Comparison of ENCODE assay signal across 18 mouse cellular contexts in the genomic region with DNA sequence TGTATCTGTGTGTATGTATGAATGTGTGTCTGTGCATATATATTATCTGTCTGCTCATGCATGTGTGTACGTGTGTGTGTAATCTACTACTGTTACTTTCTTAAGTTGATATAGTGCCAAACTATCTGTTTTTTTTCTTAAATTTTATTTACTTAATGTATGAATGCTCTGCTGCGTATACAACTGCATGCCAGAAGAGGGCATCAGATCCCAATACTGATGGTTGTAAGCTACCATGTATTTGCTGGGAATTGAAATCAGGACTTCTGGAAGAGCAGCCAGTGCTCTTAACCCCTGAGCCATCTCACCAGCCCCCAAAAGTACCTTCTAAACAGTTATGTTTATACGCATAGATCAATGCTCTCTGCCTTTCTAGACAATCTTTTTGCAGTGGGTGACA.
A peak's percentile ranks its signal among the peaks of the same experiment; 100 is the strongest.
DNase-seq lines count a peak whose midpoint lies in the region; ATAC-seq and TF ChIP-seq lines count a peak whose summit lies in the region.
"Had no signal": no experiment of that assay in that cellular context is flagged by ENCODE, and none has a peak within 500 bp of the region (broad histone marks: within the 10 kb centered on the region; RNA-seq: fewer than 3 reads in every experiment).

No protein-coding gene starts in this region.

- TF ChIP-seq CTCF in intestine, postnatal 0 days (IDR thresholded peaks at IDR 0.05; ENCODE audit: low read depth), result peak; percentile 52
- TF ChIP-seq CTCF in midbrain, postnatal 0 days (IDR thresholded peaks at IDR 0.05), result peak; percentile 36
- peak in 2 of 3 experiments; percentile 16 to 40; a peak in 2 of 6 replicates for TF ChIP-seq CTCF in MEL (IDR thresholded peaks at IDR 0.05 in 2 of 3, conservative IDR thresholded peaks at IDR 0.05 in 1 of 3; ENCODE audit: control insufficient read depth in 1 of 3, insufficient read depth in 1 of 3, low read depth in 2 of 3, low read length in 3 of 3, poor library complexity in 1 of 3, severe bottlenecking in 1 of 3)
- peak; percentile 56 for TF ChIP-seq CTCF in stomach, postnatal 0 days (IDR thresholded peaks at IDR 0.05; ENCODE audit: low read depth)

- H3K4me2 ChIP-seq in intestine, postnatal 0 days (replicated peaks; ENCODE audit: low read depth), result no peak overlapping the region
- no peak overlapping the region for H3K4me2 ChIP-seq in intestine, embryonic 16.5 days (ENCODE audit: low read depth, low read length)
- H3K4me2 ChIP-seq in midbrain, postnatal 0 days (ENCODE audit: low read depth, low read length, poor library complexity, severe bottlenecking), result no peak overlapping the region
- H3K4me2 ChIP-seq in midbrain, embryonic 13.5 days (replicated peaks), result no peak overlapping the region
- no peak overlapping the region for H3K4me2 ChIP-seq in stomach, postnatal 0 days (replicated peaks; ENCODE audit: low read depth)
- H3K4me2 ChIP-seq: heart, embryonic 13.5 days; liver, embryonic 15.5 days; midbrain, embryonic 12.5 days had no signal

- ATAC-seq in intestine, postnatal 0 days, result no peak
- no peak for ATAC-seq in intestine, embryonic 16.5 days
- ATAC-seq in midbrain, postnatal 0 days (ENCODE audit: low FRiP score), result no peak
- no peak for ATAC-seq in midbrain, embryonic 13.5 days
- ATAC-seq in stomach, postnatal 0 days (ENCODE audit: low FRiP score, low TSS enrichment), result no peak
- ATAC-seq: forebrain, embryonic 14.5 days had no signal

- no peak overlapping the region for H3K27ac ChIP-seq in intestine, postnatal 0 days (ENCODE audit: low read depth, low read length)
- H3K27ac ChIP-seq in intestine, embryonic 16.5 days (ENCODE audit: low read length), result no peak overlapping the region
- H3K27ac ChIP-seq in midbrain, postnatal 0 days (ENCODE audit: low read depth, low read length), result no peak overlapping the region
- H3K27ac ChIP-seq in midbrain, embryonic 13.5 days, result no peak overlapping the region
- no peak overlapping the region for H3K27ac ChIP-seq in MEL (ENCODE audit: control insufficient read depth, low read depth, low read length)
- no peak overlapping the region for H3K27ac ChIP-seq in stomach, postnatal 0 days (replicated peaks)
- H3K27ac ChIP-seq: heart, embryonic 13.5 days; liver, embryonic 15.5 days; midbrain, embryonic 12.5 days had no signal

- H3K9ac ChIP-seq in intestine, postnatal 0 days (ENCODE audit: low read depth, low read length), result no peak overlapping the region
- no peak overlapping the region for H3K9ac ChIP-seq in intestine, embryonic 16.5 days (ENCODE audit: low read depth, low read length)
- H3K9ac ChIP-seq in midbrain, postnatal 0 days (replicated peaks; ENCODE audit: low read length, poor library complexity, severe bottlenecking), result no peak overlapping the region
- no peak overlapping the region for H3K9ac ChIP-seq in midbrain, embryonic 13.5 days (replicated peaks)
- H3K9ac ChIP-seq in MEL (ENCODE audit: control insufficient read depth, low read depth, low read length, poor library complexity, severe bottlenecking), result no peak overlapping the region
- H3K9ac ChIP-seq in stomach, postnatal 0 days (ENCODE audit: low read length), result no peak overlapping the region
- H3K9ac ChIP-seq: heart, embryonic 13.5 days; liver, embryonic 15.5 days; midbrain, embryonic 12.5 days had no signal

- TF ChIP-seq EP300 in MEL (IDR thresholded peaks at IDR 0.05; ENCODE audit: low read depth in 1 of 2, low read length in 2 of 2), result no peak
- TF ChIP-seq EP300 in stomach, postnatal 0 days (optimal IDR thresholded peaks at IDR 0.05), result no peak

- no peak for DNase-seq in midbrain, postnatal 0 days (ENCODE audit: low spot score)
- peak; percentile 33 for DNase-seq in MEL (ENCODE audit: low read depth, low spot score)
- DNase-seq in stomach, postnatal 0 days (ENCODE audit: low spot score), result no peak
- no peak for DNase-seq in right cerebral cortex, postnatal 36 days (ENCODE audit: low spot score in 2 of 2)
- DNase-seq: adrenal gland, adult 2 months; cerebellum, postnatal 10 days; heart, postnatal 4 days; kidney, adult 8-10 months; lung, postnatal 4 days; thymus, postnatal 25 days had no signal

- TF ChIP-seq POLR2A in MEL (IDR thresholded peaks at IDR 0.05; ENCODE audit: control insufficient read depth in 1 of 2, insufficient read depth in 1 of 2, low read depth in 1 of 2, low read length in 2 of 2, poor library complexity in 1 of 2), result no peak

- H3K79me2 ChIP-seq in MEL (ENCODE audit: control insufficient read depth, insufficient read depth, low read length, poor library complexity), result no peaks in the 10 kb centered on the region

- H3K36me3 ChIP-seq in intestine, postnatal 0 days (ENCODE audit: control insufficient read depth, insufficient read depth), result peaks cover 18% of the 10 kb centered on the region; the same call in 1 of the 2 replicates
- H3K36me3 ChIP-seq in intestine, embryonic 16.5 days (ENCODE audit: control insufficient read depth, insufficient read depth, low read length), result peaks cover 3% of the 10 kb centered on the region; the same call in 1 of the 2 replicates
- peaks cover 19% of the 10 kb centered on the region for H3K36me3 ChIP-seq in midbrain, postnatal 0 days (ENCODE audit: insufficient read depth, low read length)
- H3K36me3 ChIP-seq in midbrain, embryonic 13.5 days, result peaks cover 29% of the 10 kb centered on the region
- peaks cover 3% of the 10 kb centered on the region in 2 experiments for H3K36me3 ChIP-seq in MEL (ENCODE audit: control insufficient read depth in 1 of 2, insufficient read depth in 2 of 2, low read length in 2 of 2)
- H3K36me3 ChIP-seq in stomach, postnatal 0 days (ENCODE audit: control insufficient read depth, insufficient read depth, low read length), result no peaks in the 10 kb centered on the region

- no peaks in the 10 kb centered on the region for H3K4me1 ChIP-seq in intestine, postnatal 0 days (replicated peaks; ENCODE audit: control insufficient read depth, insufficient read depth, low read length)
- peaks cover 3% of the 10 kb centered on the region; the same call in 1 of the 2 replicates for H3K4me1 ChIP-seq in intestine, embryonic 16.5 days (ENCODE audit: control insufficient read depth, insufficient read depth, low read length)
- no peaks in the 10 kb centered on the region for H3K4me1 ChIP-seq in midbrain, postnatal 0 days (ENCODE audit: insufficient read depth, low read length)
- H3K4me1 ChIP-seq in midbrain, embryonic 13.5 days (replicated peaks), result no peaks in the 10 kb centered on the region
- H3K4me1 ChIP-seq in MEL (ENCODE audit: control insufficient read depth in 1 of 2, insufficient read depth in 2 of 2, low read length in 2 of 2), result no peaks in the 10 kb centered on the region; a peak in 1 of 4 replicates
- no peaks in the 10 kb centered on the region for H3K4me1 ChIP-seq in stomach, postnatal 0 days (replicated peaks; ENCODE audit: control insufficient read depth, insufficient read depth)
- H3K4me1 ChIP-seq: heart, embryonic 13.5 days; liver, embryonic 15.5 days; midbrain, embryonic 12.5 days had no signal

- no peak overlapping the region for H3K4me3 ChIP-seq in intestine, postnatal 0 days (ENCODE audit: low read depth, low read length)
- no peak overlapping the region for H3K4me3 ChIP-seq in intestine, embryonic 16.5 days (ENCODE audit: low read length)
- no peak overlapping the region for H3K4me3 ChIP-seq in midbrain, postnatal 0 days (ENCODE audit: low read depth, low read length)
- H3K4me3 ChIP-seq in midbrain, embryonic 13.5 days (replicated peaks), result no peak overlapping the region
- no peak overlapping the region for H3K4me3 ChIP-seq in MEL (ENCODE audit: control insufficient read depth in 1 of 2, insufficient read depth in 1 of 2, low read depth in 2 of 2, low read length in 2 of 2)
- H3K4me3 ChIP-seq in stomach, postnatal 0 days (ENCODE audit: low read depth, low read length), result no peak overlapping the region
- H3K4me3 ChIP-seq: heart, embryonic 13.5 days; liver, embryonic 15.5 days; midbrain, embryonic 12.5 days; myocyte had no signal

- no peaks in the 10 kb centered on the region for H3K9me3 ChIP-seq in intestine, postnatal 0 days (ENCODE audit: control insufficient read depth)
- H3K9me3 ChIP-seq in intestine, embryonic 16.5 days (ENCODE audit: control insufficient read depth, low read length), result no peaks in the 10 kb centered on the region
- H3K9me3 ChIP-seq in midbrain, postnatal 0 days (ENCODE audit: low read length), result no peaks in the 10 kb centered on the region
- no peaks in the 10 kb centered on the region for H3K9me3 ChIP-seq in midbrain, embryonic 13.5 days
- H3K9me3 ChIP-seq in MEL (replicated peaks; ENCODE audit: insufficient read depth, low read length), result no peaks in the 10 kb centered on the region
- no peaks in the 10 kb centered on the region for H3K9me3 ChIP-seq in stomach, postnatal 0 days (ENCODE audit: control insufficient read depth, low read length)
- H3K9me3 ChIP-seq: heart, embryonic 13.5 days; liver, embryonic 15.5 days; midbrain, embryonic 12.5 days had no signal

- peak; percentile 29 for TF ChIP-seq RAD21 in MEL (IDR thresholded peaks at IDR 0.05; ENCODE audit: low read depth, low read length)

- H3K27me3 ChIP-seq in intestine, postnatal 0 days (replicated peaks; ENCODE audit: control insufficient read depth, insufficient read depth, low read length), result no peaks in the 10 kb centered on the region
- H3K27me3 ChIP-seq in intestine, embryonic 16.5 days (replicated peaks; ENCODE audit: control insufficient read depth, insufficient read depth, low read length), result no peaks in the 10 kb centered on the region
- no peaks in the 10 kb centered on the region for H3K27me3 ChIP-seq in midbrain, postnatal 0 days (ENCODE audit: insufficient read depth, low read length)
- H3K27me3 ChIP-seq in midbrain, embryonic 13.5 days, result no peaks in the 10 kb centered on the region
- no peaks in the 10 kb centered on the region for H3K27me3 ChIP-seq in MEL (ENCODE audit: control insufficient read depth in 1 of 2, insufficient read depth in 2 of 2, low read length in 2 of 2)
- H3K27me3 ChIP-seq in stomach, postnatal 0 days (ENCODE audit: control insufficient read depth, insufficient read depth, low read length), result no peaks in the 10 kb centered on the region
- H3K27me3 ChIP-seq: heart, embryonic 13.5 days; liver, embryonic 15.5 days; midbrain, embryonic 12.5 days had no signal

- WGBS in intestine, postnatal 0 days, result 89% methylated on average over 3 of the region's 3 CpGs
- 92% methylated on average over 3 of the region's 3 CpGs for WGBS in intestine, embryonic 16.5 days
- WGBS in midbrain, postnatal 0 days, result 91% methylated on average over 3 of the region's 3 CpGs
- WGBS in midbrain, embryonic 13.5 days, result 88% methylated on average over 3 of the region's 3 CpGs
- WGBS in stomach, postnatal 0 days, result 79% methylated on average over 3 of the region's 3 CpGs

TF ChIP-seq in MEL, 35 proteins besides CTCF, POLR2A, EP300 and RAD21:
- TF ChIP-seq SMC3 (IDR thresholded peaks at IDR 0.05; ENCODE audit: low read depth, low read length) (peak; percentile 44), RCOR1 (IDR thresholded peaks at IDR 0.05; ENCODE audit: low read depth, low read length) (no peak)
